Mouse (Mus musculus): ENCODE results near the gene Zfp462.
A peak's percentile ranks its signal among the peaks of the same experiment; 100 is the strongest.

Zfp462 gene

DNA sequence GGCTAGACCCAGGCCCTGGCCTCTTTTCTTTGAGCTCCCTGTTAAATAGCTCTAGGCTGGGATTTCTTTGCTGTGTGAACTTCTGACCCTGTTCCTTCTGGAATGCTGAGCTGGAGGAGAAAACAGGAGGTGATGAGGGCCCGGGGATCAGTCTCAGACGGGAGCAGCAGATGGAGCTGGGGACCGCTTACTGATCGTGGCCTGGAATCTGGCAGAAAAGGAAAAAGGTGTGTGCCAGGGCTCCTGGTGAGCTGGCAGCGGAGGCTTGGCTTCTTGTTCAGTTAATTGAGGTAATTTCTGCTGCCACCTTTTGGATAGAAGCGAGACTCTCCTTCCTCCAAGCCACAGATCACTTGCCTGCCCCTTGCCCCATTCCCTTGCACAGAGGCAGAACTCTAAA lies 177.1 kb downstream of the Zfp462 start:
- DNase-seq = no peak

- DNase-seq = no peak
Observed at GRCm38 (mm10) chr4:55124126-55124525, 179.3 kb downstream of the Zfp462 start.

- DNase-seq = peak; percentile 91
Observed at GRCm38 (mm10) chr4:55125048-55125737, 180.3 kb downstream of the Zfp462 start.

DNA sequence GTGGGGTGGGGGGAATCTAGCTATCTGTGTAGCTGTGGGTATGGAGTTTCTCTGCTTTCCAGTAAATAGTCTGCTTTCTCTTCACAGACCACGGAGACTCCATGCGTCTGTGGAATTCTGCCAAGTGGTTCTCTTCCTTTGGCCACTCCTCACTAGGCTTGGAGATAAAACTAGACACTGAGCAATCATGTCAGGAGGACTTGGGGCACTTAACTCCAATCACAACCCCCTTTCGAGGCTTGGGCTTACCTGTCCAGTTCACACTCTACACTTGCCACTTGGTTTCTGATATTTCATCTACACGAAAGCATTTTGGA lies 180.8 kb downstream of the Zfp462 start:
- no peak for DNase-seq

GRCm38 (mm10) chr4:55127228-55127901 lies 182.5 kb downstream of the Zfp462 start:
- DNase-seq = no peak

DNA sequence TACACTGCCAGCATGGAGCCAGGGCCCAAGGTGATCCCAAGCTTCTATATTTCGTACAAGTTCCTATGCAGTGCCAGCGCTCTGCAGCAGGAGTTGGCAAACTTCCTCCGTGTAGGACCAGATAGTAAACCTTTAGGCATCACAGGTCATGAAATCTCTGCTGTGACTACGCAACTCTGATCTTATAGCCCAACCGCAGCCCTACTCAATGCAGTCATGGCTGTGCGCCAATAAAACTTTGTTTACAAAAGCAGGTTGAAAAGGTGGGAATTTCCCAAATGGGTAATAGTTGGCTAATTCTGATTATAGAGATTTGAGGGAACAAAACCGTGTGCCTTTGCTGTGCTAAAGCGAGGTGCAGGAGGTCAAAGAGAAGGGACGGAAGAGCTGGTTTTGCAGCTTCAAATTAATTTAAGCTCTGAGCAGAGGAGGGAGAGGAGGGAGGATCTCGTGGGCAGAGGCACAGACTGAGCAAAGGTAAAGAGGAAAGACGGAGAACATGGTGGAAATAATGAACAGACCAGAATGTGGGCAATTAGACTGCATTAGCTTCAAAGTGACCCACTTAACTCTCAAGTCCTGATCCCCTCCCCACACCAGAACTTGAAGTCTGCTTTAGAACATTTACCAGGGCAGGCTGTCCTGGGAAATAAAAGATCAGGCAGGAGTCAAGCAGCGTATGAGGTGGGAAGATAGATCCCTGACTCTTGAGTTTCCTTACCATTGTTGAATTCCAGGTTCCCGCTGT lies 183.4 kb downstream of the Zfp462 start:
- DNase-seq = no peak
